Mouse (Mus musculus) urinary bladder, adult 18-20 months (tissue): Measurements from ENCODE around the gene Rem2.

Experiments
- DNase-seq, 2 experiments: peaks; one replicate each; pipeline ENCODE4 v3.0.0; 2022; ENCODE audit warnings: low spot score in 2 of 2, mixed read lengths in 2 of 2

Gene Rem2

DNA sequence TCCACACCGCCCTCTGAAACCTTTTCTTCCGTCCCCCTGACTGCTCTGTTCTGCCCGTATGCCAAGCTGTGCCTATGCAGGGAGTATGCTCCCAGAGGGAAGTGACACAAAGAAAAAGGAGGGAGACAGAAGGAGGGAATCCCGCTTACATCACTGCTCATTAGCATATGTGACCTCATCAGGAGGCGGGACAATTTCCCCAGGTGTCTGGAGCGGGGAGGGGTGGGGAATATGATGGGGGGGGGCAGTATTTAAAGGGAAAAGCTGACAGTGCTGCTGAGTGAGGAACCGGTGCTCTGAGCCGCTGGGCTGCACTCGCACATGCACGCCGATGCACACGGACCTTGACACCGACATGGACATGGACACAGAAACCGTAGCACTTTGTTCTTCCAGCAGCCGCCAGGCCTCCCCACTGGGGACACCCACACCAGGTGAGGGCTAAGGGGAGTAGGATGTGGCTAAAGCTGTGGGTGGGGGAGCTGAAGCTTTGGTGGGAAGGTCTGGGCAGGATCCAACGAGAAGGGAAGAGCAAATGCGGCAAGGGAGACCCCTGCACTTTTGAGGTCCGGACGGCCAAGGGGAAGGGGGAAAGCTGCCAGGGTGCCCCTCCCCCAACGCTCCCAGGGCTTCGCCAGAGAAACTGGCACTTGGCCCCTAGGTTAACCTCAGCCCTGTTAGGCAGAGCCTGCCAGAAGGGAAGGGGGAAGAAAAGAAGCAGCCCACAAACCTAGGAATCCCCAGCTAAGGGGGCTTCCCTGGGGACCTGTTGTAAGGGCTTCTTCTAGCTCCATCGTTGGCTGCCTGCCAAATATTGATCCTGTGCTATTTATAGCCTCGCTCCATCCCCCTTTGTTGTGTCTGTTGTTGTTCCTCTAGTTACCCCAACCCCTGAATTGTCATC, at the start of gene Rem2:
Rem2 (plus strand) TSS at position 160 of the 904 bp plus-strand sequence.
- no peak for DNase-seq

DNA sequence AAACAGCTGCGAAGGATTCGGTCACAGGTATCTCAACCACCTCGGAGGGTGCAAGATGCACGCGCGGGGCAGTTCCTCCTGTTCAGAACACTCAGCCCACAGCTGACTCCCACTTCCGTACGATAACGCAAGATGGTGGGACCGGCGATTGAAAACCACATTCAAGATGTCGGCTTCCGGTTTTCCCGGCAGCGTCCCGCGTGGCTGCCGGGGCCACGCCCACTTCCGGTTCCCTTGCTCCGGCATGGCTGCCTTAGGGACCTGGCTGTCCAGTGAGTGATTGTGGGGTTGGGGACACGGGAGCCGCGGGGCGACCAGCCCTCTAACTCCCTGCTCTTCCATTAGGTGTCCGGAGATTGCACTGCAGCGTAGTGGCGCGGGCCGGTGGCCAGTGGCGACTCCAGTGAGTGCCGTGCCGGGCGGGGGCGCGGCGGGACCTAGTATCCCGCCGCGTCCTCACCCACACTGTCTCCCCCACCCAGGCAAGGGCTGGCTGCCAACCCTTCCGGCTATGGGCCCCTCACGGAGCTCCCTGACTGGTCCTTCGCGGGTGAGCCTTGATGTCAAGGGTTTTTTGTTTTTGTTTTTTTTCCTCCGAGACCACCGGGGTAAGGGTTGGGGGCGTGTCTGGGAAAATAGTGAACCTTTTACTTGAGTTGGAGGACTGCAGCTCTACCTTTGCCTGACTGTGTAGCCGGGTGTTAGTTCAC, 49.1 kb upstream of the Rem2 start, which contains the start of gene Mrpl52:
Mrpl52 (plus strand) TSS at position 221 of the 710 bp plus-strand sequence.
- peak; percentile 85 to 90 for DNase-seq

- DNase-seq: no peak
These were observed 48.2 kb upstream of the Rem2 start for GRCm38 (mm10) chr14:54427696-54428095.

- no peak for DNase-seq
These were observed 47.5 kb upstream of the Rem2 start for GRCm38 (mm10) chr14:54428421-54428820.

DNA sequence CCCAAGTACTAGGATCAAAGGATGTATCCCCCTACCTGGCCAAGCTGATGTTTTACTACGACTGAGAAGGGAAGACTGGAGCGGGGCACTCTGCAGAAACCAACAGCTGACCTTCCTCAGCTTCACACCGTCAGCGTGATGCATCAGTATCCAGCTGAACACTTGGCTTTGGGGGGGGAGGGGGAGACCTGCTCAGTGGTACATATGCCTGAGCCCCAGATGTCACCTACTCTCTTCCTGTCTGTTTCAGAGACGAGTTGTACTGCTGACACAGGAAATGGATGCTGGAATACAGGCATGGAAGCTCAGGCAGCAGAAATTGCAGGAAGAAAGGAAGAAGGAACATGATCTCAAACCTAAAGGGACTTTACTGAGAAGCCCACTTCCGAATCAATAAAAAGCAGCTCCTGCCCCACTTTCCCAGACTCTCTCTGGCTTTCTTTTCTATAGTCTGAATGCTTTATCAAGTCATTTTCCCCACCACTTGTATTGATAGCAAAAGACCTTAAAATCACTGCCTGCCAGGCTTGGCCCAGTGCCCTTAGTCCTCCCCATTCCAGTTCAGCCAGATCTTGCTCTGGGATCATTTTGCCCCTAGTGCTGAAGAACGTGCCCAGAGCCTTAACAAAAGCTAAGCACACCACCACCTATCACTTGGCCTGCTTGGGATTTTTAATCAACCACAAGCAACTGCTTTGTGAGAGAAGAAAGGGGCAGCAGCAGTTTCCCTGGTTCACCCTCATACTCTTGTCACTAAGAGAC, 46.4 kb upstream of the Rem2 start:
- DNase-seq: no peak

GRCm38 (mm10) chr14:54430406-54431145, 45.3 kb upstream of the Rem2 start:
- no peak for DNase-seq

GRCm38 (mm10) chr14:54431334-54432077, 44.4 kb upstream of the Rem2 start, which contains the start of gene Mmp14:
Mmp14 (plus strand) TSS chr14:54431612.
- peak; percentile 59 to 81 for DNase-seq

DNA sequence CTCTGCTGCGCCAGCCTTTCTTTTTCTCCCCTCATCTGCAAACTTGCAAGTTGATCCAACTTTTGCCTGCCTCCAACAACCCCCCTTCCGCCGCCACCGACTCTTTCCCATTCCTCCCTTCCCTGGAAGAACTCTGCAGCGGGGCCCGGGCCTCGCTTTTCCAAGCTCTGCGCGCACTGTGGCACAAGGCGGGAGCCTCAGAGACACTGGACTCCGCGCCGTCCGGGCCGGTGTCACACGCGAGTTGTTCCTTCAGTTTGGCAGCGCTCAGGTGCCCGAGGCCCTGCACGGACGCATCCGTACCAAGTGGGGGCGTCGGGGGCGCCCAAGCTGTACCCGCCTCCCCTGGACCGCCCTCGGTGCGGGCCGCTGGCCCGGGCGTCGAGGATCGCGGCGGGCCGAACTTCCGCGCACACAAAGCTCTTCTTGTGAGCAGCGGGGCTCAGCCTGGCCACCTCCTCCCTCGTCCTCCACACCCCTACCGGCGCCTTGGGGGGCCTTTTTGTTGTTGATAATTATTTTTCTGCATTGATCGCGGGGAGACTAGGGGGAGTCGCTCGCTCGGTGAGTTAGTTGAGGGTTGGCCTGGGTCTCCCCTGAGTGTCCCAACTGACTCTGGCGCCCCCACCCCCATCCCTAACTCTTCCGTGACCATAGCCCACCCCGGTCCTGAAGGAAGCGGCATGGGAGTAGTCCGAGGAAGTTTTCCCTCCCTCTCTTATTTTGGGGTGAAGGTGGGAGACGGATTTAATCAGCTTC, 43.6 kb upstream of the Rem2 start:
- DNase-seq: peak in 1 of 2 experiments; percentile 60

- no peak for DNase-seq
These were observed 42.8 kb upstream of the Rem2 start for GRCm38 (mm10) chr14:54432837-54433830.

DNA sequence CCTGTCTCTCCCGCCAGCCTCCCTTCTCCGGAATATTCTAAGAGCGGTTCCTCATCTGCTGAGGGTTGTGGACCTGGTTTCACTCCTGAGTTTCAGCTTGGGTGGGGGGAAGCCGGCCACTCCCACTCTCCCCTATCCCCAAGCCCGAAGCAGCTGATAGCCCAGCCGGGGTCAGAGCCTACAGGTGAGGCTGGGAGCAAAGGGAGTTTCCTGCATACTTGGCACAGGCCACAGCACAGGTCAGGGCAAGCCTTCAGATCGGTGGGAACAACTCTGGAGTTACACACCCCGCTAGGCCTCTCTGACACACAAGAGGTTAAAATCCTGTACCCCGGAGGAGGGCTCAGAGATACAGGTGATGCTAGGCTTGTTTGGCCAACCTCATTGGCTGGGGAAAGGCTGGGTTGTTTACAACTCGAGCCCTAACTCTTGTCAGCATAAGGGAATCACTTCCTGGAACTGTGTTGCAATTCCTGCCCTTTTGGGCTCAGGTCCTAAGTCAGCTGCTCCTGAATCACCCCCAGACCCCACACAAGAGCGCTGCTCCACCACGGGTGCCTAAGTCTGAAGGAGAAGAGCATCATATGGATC, 41.9 kb upstream of the Rem2 start:
- DNase-seq: peak in 1 of 2 experiments; percentile 58

GRCm38 (mm10) chr14:54435194-54435918, 40.5 kb upstream of the Rem2 start:
- no peak for DNase-seq

DNA sequence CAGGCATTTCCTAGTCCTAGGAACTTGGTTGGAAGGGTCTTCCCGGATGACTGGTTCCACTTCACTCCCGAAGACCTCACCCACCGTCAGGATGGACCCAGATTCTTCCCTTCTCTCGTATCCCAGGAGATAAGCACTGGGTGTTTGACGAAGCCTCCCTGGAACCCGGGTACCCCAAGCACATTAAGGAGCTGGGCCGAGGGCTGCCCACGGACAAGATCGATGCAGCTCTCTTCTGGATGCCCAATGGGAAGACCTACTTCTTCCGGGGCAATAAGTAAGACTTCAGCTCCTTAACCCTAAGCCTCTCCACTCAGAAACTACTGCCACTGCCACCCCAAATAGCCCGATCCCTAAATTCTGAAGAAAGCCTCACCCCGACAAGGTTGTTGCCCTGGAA, 36.7 kb upstream of the Rem2 start:
- no peak for DNase-seq

GRCm38 (mm10) chr14:54439610-54440009, 36.3 kb upstream of the Rem2 start:
- DNase-seq: no peak

- no peak for DNase-seq
These were observed 35.4 kb upstream of the Rem2 start for GRCm38 (mm10) chr14:54440538-54440937.

DNA sequence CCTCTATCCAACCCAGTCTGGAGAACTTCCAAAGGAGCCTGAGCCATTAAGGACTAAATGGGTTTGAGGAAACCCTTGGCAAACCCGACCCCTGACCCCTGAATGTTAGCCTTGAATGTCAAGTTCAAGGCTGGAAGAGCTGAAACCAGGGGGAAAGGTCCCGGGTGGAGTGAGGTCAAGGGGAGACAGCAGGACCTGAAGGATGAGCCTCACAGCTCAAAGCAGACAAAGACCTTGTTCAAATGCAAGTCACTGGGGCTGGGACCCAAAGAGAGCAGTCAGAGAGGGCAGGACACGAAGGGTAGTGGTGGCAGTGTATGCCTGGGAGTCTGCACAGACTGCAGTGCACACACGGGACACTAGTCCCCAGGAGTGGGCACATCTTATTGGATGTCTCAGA, 34.5 kb upstream of the Rem2 start:
- DNase-seq: no peak

DNA sequence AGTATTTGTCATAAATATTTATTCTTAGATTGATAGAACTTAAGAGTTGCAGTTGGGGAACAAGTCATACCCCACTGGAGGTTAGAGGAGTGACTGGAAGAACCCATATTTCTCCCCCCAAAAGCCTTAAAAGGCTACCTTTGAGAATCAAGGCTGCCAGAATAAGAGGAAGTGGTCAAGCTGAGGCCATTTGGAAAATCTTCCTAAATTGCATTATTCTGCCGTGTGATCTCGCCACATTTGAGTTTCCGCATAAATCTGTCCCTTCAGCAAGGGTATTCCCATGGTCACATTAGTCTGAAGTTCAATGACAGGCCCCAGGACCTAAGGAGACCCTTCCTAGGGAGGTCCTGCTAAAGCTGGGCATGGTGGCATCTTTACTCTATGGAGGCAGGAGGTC, 33.4 kb upstream of the Rem2 start:
- no peak for DNase-seq

GRCm38 (mm10) chr14:54443196-54443595, 32.7 kb upstream of the Rem2 start:
- peak in 1 of 2 experiments; percentile 63 for DNase-seq
